Mouse (Mus musculus) lung, postnatal 0 days (tissue): ENCODE measurements around the gene Trp73. TPM values are rescaled to one million over a fixed set of nuclear protein-coding genes. Genes with fewer than 3 reads are reported as not detected.

ENCODE experiments used
- ATAC-seq: fragments of 200-750 bp; cut with Nextera tagmentation; 2 replicates; pipeline ENCODE4 v1.8.0; 2017; ENCODE audit warnings: moderate library complexity
- DNase-seq: peaks from one replicate; pipeline ENCODE4 v3.0.0-alpha.2; 2016; ENCODE audit warnings: low spot score
- H3K27ac ChIP-seq: fragments of 300-500 bp; sonication (generic); 2 replicates; pipeline ENCODE4 v1.5.1; 2014; ENCODE audit warnings: antibody characterized with exemption, mild to moderate bottlenecking, low read length, mixed read lengths
- H3K27me3 ChIP-seq: fragments of 300-500 bp; sonication (generic); replicated peaks from 2 replicates; pipeline ENCODE4 v1.6.1; 2014; ENCODE audit warnings: low read length, mixed read lengths; ENCODE audit not compliant: insufficient read depth
- H3K36me3 ChIP-seq: fragments of 300-500 bp; sonication (generic); 2 replicates; pipeline ENCODE4 v1.6.1; 2014; ENCODE audit warnings: low read length, mixed read lengths; ENCODE audit not compliant: insufficient read depth
- H3K4me1 ChIP-seq: fragments of 300-500 bp; sonication (generic); 2 replicates; pipeline ENCODE4 v1.6.1; 2014; ENCODE audit warnings: antibody characterized with exemption, low read depth, low read length, mixed read lengths; ENCODE audit not compliant: insufficient read depth
- H3K4me2 ChIP-seq: fragments of 300-500 bp; sonication (generic); replicated peaks from 2 replicates; pipeline ENCODE4 v1.6.1; 2014; ENCODE audit warnings: low read depth, mild to moderate bottlenecking, low read length, moderate library complexity, mixed read lengths
- H3K4me3 ChIP-seq: fragments of 300-500 bp; sonication (generic); 2 replicates; pipeline ENCODE4 v1.5.1; 2014; ENCODE audit warnings: low read depth, low read length
- H3K9ac ChIP-seq: fragments of 300-500 bp; sonication (generic); replicated peaks from 2 replicates; pipeline ENCODE4 v1.6.1; 2014; ENCODE audit warnings: low read depth, mild to moderate bottlenecking
- H3K9me3 ChIP-seq: fragments of 300-500 bp; sonication (generic); 2 replicates; pipeline ENCODE4 v1.6.1; 2016; ENCODE audit warnings: low read length, mixed read lengths
- CTCF ChIP-seq: IDR thresholded peaks from 2 replicates; pipeline ENCODE4 v1.5.1; 2016; ENCODE audit warnings: antibody characterized with exemption, mild to moderate bottlenecking
- EP300 ChIP-seq: IDR thresholded peaks from 2 replicates; pipeline ENCODE4 v1.6.1; 2016; ENCODE audit warnings: antibody characterized with exemption, mild to moderate bottlenecking, control low read depth
- WGBS: fragments of 180-500 bp; shearing (Covaris S2); extraction: QIAGEN DNeasy Blood & Tissue Kit; methylation state at CpG from one replicate; pipeline ENCODE4 v1.1.7; 2014; 5-methylcytosine and 5-hydroxymethylcytosine counted together
- polyA plus RNA-seq: library from polyadenylated mRNA; unstranded; fragments of >200 nt; fragmentation: Nextera tagmentation; extraction: Ambion mirVana; gene quantifications from 2 replicates; pipeline ENCODE4 v1.2.1, GENCODE M21; 2015

Trp73 gene
- polyA plus RNA-seq, 1 experiment from 2014 or later: 1.8 TPM

- Histone ChIP-seq H3K4me3 (no peak overlapping the region), H3K9me3 (no peaks in the 10 kb centered on the region), H3K4me2 (no peak overlapping the region), H3K27ac (no peak overlapping the region), H3K36me3 (no peaks in the 10 kb centered on the region), H3K9ac (no peak overlapping the region), H3K4me1 (no peaks in the 10 kb centered on the region), H3K27me3 (peaks cover 13% of the 10 kb centered on the region)
- DNase-seq (no peak), ATAC-seq (no peak)
- WGBS: 4% methylated on average over 13 of the region's 13 CpGs
- TF ChIP-seq CTCF (no peak), EP300 (no peak)
These were observed 59.0 kb downstream of the Trp73 start for GRCm38 (mm10) chr4:154081021-154081420.

GRCm38 (mm10) chr4:154080211-154080610 is 59.8 kb downstream of the Trp73 start:
- Histone ChIP-seq H3K27ac (no peak overlapping the region), H3K4me3 (no peak overlapping the region), H3K9me3 (no peaks in the 10 kb centered on the region), H3K4me2 (no peak overlapping the region), H3K9ac (no peak overlapping the region), H3K27me3 (peaks cover 13% of the 10 kb centered on the region), H3K4me1 (no peaks in the 10 kb centered on the region), H3K36me3 (no peaks in the 10 kb centered on the region)
- no peak for DNase-seq
- no peak for ATAC-seq
- TF ChIP-seq CTCF: no peak
- no peak for TF ChIP-seq EP300
- 57% methylated on average over 4 of the region's 4 CpGs for WGBS

GRCm38 (mm10) chr4:154071941-154072340 is 68.1 kb downstream of the Trp73 start:
- Histone ChIP-seq H3K27ac (no peak overlapping the region), H3K4me3 (no peak overlapping the region), H3K9ac (no peak overlapping the region), H3K36me3 (no peaks in the 10 kb centered on the region), H3K4me2 (no peak overlapping the region), H3K27me3 (0 out of 2 replicates have a peak, but pooled peaks cover 12% of the 10 kb centered on the region), H3K9me3 (no peaks in the 10 kb centered on the region), H3K4me1 (no peaks in the 10 kb centered on the region)
- no peak for TF ChIP-seq CTCF
- TF ChIP-seq EP300: no peak
- 8% methylated on average over 14 of the region's 16 CpGs for WGBS
- DNase-seq (no peak), ATAC-seq (no peak)

- Histone ChIP-seq H3K27ac (no peak overlapping the region), H3K9me3 (no peaks in the 10 kb centered on the region), H3K9ac (no peak overlapping the region), H3K4me2 (no peak overlapping the region), H3K27me3 (0 out of 2 replicates have a peak, but pooled peaks cover 12% of the 10 kb centered on the region), H3K4me3 (no peak overlapping the region), H3K4me1 (no peaks in the 10 kb centered on the region), H3K36me3 (no peaks in the 10 kb centered on the region)
- TF ChIP-seq EP300 (no peak), CTCF (no peak)
- ATAC-seq: no peak
- DNase-seq: no peak
- WGBS: under 1% methylated on average over 15 of the region's 20 CpGs
These were observed 68.5 kb downstream of the Trp73 start for GRCm38 (mm10) chr4:154071521-154071920.

- peak; percentile 25 for DNase-seq
- no peak overlapping the region for H3K9ac ChIP-seq
- TF ChIP-seq CTCF: peak; percentile 28; the same call in 1 of the 2 replicates
- no peak for TF ChIP-seq EP300
- no peak overlapping the region for H3K4me2 ChIP-seq
- no peak overlapping the region for H3K4me3 ChIP-seq
- H3K27ac ChIP-seq: no peak overlapping the region
- 2% methylated on average over 5 of the region's 5 CpGs for WGBS
- H3K4me1 ChIP-seq: no peaks in the 10 kb centered on the region
- H3K9me3 ChIP-seq: no peaks in the 10 kb centered on the region
- peak; percentile 23; the same call in 1 of the 2 replicates for ATAC-seq
- H3K36me3 ChIP-seq: no peaks in the 10 kb centered on the region
- H3K27me3 ChIP-seq: 0 out of 2 replicates have a peak, but pooled peaks cover 12% of the 10 kb centered on the region
These were observed 69.1 kb downstream of the Trp73 start for GRCm38 (mm10) chr4:154070896-154071295.

GRCm38 (mm10) chr4:154064827-154065773 is 74.9 kb downstream of the Trp73 start:
- H3K4me2 ChIP-seq: no peak overlapping the region
- H3K36me3 ChIP-seq: no peaks in the 10 kb centered on the region
- H3K4me1 ChIP-seq: no peaks in the 10 kb centered on the region
- H3K27me3 ChIP-seq: no peaks in the 10 kb centered on the region
- 52% methylated on average over 14 of the region's 14 CpGs for WGBS
- no peak overlapping the region for H3K9ac ChIP-seq
- peak; percentile 73 for DNase-seq
- no peaks in the 10 kb centered on the region for H3K9me3 ChIP-seq
- TF ChIP-seq EP300: no peak
- TF ChIP-seq CTCF: peak; percentile 89
- H3K4me3 ChIP-seq: no peak overlapping the region
- ATAC-seq: peak; percentile 65
- no peak overlapping the region for H3K27ac ChIP-seq
